ENCODE assay signal across 8 mouse cellular contexts in genomic region chr8:70838654-70839407, GRCm38 (mm10). TPM values are rescaled to one million over a fixed set of nuclear protein-coding genes. Genes with fewer than 3 reads are reported as not detected.
DNase-seq lines count a peak whose midpoint lies in the region; ATAC-seq and TF ChIP-seq lines count a peak whose summit lies in the region.

No protein-coding gene starts in this region.

- 2% methylated on average over 66 of the region's 66 CpGs for WGBS in heart, embryonic 13.5 days
- WGBS in liver, embryonic 13.5 days (ENCODE audit: insufficient replicate concordance), result 2% methylated on average over 66 of the region's 66 CpGs
- 2% methylated on average over 66 of the region's 66 CpGs for WGBS in olfactory bulb, adult 2 months

- peak overlapping the region; percentile 97 for H3K27ac ChIP-seq in testis, adult 2 months (ENCODE audit: control insufficient read depth, insufficient read depth, low read depth, low read length)
- H3K27ac ChIP-seq in heart, embryonic 13.5 days (replicated peaks), result peak overlapping the region; percentile 84
- H3K27ac ChIP-seq in liver, embryonic 13.5 days, result peak overlapping the region; percentile 99
- peak overlapping the region; percentile 86 for H3K27ac ChIP-seq in olfactory bulb, adult 2 months (ENCODE audit: insufficient read depth, low read depth, low read length)

- peak overlapping the region; percentile 94 for H3K4me2 ChIP-seq in heart, embryonic 13.5 days
- peak overlapping the region; percentile 92 for H3K4me2 ChIP-seq in liver, embryonic 13.5 days

- peak overlapping the region; percentile 96 for H3K4me3 ChIP-seq in testis, adult 2 months (ENCODE audit: control insufficient read depth, low read depth, low read length)
- H3K4me3 ChIP-seq in heart, embryonic 13.5 days, result peak overlapping the region; percentile 82
- H3K4me3 ChIP-seq in liver, embryonic 13.5 days (replicated peaks), result peak overlapping the region; percentile 89
- H3K4me3 ChIP-seq in olfactory bulb, adult 2 months (ENCODE audit: insufficient read depth, low read depth, low read length), result peak overlapping the region; percentile 69

- no peak for TF ChIP-seq POLR2A in testis, adult 2 months (IDR thresholded peaks at IDR 0.05; ENCODE audit: control insufficient read depth, low read depth, low read length)
- no peak for TF ChIP-seq POLR2A in olfactory bulb, adult 2 months (IDR thresholded peaks at IDR 0.05; ENCODE audit: insufficient read depth, low read depth, low read length)

- no peak for TF ChIP-seq CTCF in testis, adult 2 months (IDR thresholded peaks at IDR 0.05; ENCODE audit: control insufficient read depth, insufficient read depth, insufficient replicate concordance, low read depth, low read length)
- TF ChIP-seq CTCF in olfactory bulb, adult 2 months (IDR thresholded peaks at IDR 0.05; ENCODE audit: insufficient read depth, low read depth, low read length), result no peak

- ATAC-seq in cerebellum, adult (ENCODE audit: insufficient number of reproducible peaks, low FRiP score, low TSS enrichment), result peak; percentile 27; the same call in 1 of the 2 replicates
- no peak for ATAC-seq in heart, embryonic 13.5 days (ENCODE audit: extremely low read depth, insufficient number of reproducible peaks, low FRiP score, low TSS enrichment)
- peak; percentile 15 for ATAC-seq in liver, embryonic 13.5 days (ENCODE audit: low read depth)

- H3K9me3 ChIP-seq in heart, embryonic 13.5 days, result no peaks in the 10 kb centered on the region
- no peaks in the 10 kb centered on the region for H3K9me3 ChIP-seq in liver, embryonic 13.5 days (replicated peaks)

- H3K36me3 ChIP-seq in testis, adult 2 months (ENCODE audit: control insufficient read depth, insufficient read depth, low read length), result no peaks in the 10 kb centered on the region
- peaks cover 18% of the 10 kb centered on the region; the same call in 1 of the 2 replicates for H3K36me3 ChIP-seq in heart, embryonic 13.5 days
- peaks cover 35% of the 10 kb centered on the region for H3K36me3 ChIP-seq in liver, embryonic 13.5 days

- no peak for DNase-seq in cerebellum, postnatal 36 days
- no peak for DNase-seq in testis, postnatal 10 days (ENCODE audit: low spot score)
- DNase-seq in liver, embryonic 13.5 days, result no peak
- DNase-seq in spleen, adult 12 weeks (ENCODE audit: low spot score), result no peak

- peaks cover 17% of the 10 kb centered on the region for H3K4me1 ChIP-seq in testis, adult 2 months (ENCODE audit: control insufficient read depth, insufficient read depth, low read length)
- H3K4me1 ChIP-seq in heart, embryonic 13.5 days, result peaks cover 22% of the 10 kb centered on the region
- H3K4me1 ChIP-seq in liver, embryonic 13.5 days (replicated peaks), result peaks cover 87% of the 10 kb centered on the region
- peaks cover 6% of the 10 kb centered on the region for H3K4me1 ChIP-seq in olfactory bulb, adult 2 months (ENCODE audit: control insufficient read depth, insufficient read depth, low read length)

- H3K9ac ChIP-seq in heart, embryonic 13.5 days, result peak overlapping the region; percentile 89
- H3K9ac ChIP-seq in liver, embryonic 13.5 days, result peak overlapping the region; percentile 95

- H3K27me3 ChIP-seq in testis, adult 2 months (ENCODE audit: control insufficient read depth, insufficient read depth, low read length), result no peaks in the 10 kb centered on the region
- H3K27me3 ChIP-seq in heart, embryonic 13.5 days (replicated peaks), result peaks cover 24% of the 10 kb centered on the region
- no peaks in the 10 kb centered on the region for H3K27me3 ChIP-seq in liver, embryonic 13.5 days

RNA-seq across cellular contexts. Expression of gene Arrdc2, which starts 0.7 kb away (rescaled TPM):
- polyA plus RNA-seq in testis, adult 2 months (2012; rRNA removed), result 17.1 and 19.4 TPM in 2 replicates
- polyA plus RNA-seq in heart, embryonic 13.5 days (2015; fragmentation: Nextera tagmentation; extraction: Ambion mirVana), result 1.9 and 2.4 TPM in 2 replicates
- 11.7 and 12.6 TPM in 2 replicates for polyA plus RNA-seq in liver, embryonic 13.5 days (2015; fragmentation: Nextera tagmentation; extraction: Ambion mirVana)
- polyA plus RNA-seq in olfactory bulb, adult 2 months (2012; ENCODE audit: insufficient read depth, insufficient read length, low replicate concordance, missing spikeins), result not detected in 2 replicates

RNA-seq across cellular contexts. Expression of gene Kcnn1, which starts 24.2 kb away (rescaled TPM):
- 0.72 and 1.5 TPM in 2 replicates for polyA plus RNA-seq in testis, adult 2 months (2012; rRNA removed)
- 1.5 TPM in 2 replicates for polyA plus RNA-seq in heart, embryonic 13.5 days (2015; fragmentation: Nextera tagmentation; extraction: Ambion mirVana)
- polyA plus RNA-seq in liver, embryonic 13.5 days (2015; fragmentation: Nextera tagmentation; extraction: Ambion mirVana), result 0.29 and 0.44 TPM in 2 replicates
- polyA plus RNA-seq in olfactory bulb, adult 2 months (2012; ENCODE audit: insufficient read depth, insufficient read length, low replicate concordance, missing spikeins), result not detected in 2 replicates

RNA-seq across cellular contexts. Expression of gene Il12rb1, which starts 30.6 kb away (rescaled TPM):
- polyA plus RNA-seq in testis, adult 2 months (2012; rRNA removed), result 0.25 and 0.40 TPM in 2 replicates
- polyA plus RNA-seq in heart, embryonic 13.5 days (2015; fragmentation: Nextera tagmentation; extraction: Ambion mirVana), result not detected in 2 replicates
- 0.20 and 0.21 TPM in 2 replicates for polyA plus RNA-seq in liver, embryonic 13.5 days (2015; fragmentation: Nextera tagmentation; extraction: Ambion mirVana)
- not detected in 2 replicates for polyA plus RNA-seq in olfactory bulb, adult 2 months (2012; ENCODE audit: insufficient read depth, insufficient read length, low replicate concordance, missing spikeins)

RNA-seq across cellular contexts. Expression of gene Mast3, which starts 34.0 kb away (rescaled TPM):
- 11.0 and 13.1 TPM in 2 replicates for polyA plus RNA-seq in testis, adult 2 months (2012; rRNA removed)
- polyA plus RNA-seq in heart, embryonic 13.5 days (2015; fragmentation: Nextera tagmentation; extraction: Ambion mirVana), result 5.6 and 6.7 TPM in 2 replicates
- 4.9 and 6.2 TPM in 2 replicates for polyA plus RNA-seq in liver, embryonic 13.5 days (2015; fragmentation: Nextera tagmentation; extraction: Ambion mirVana)
- 57.2 TPM in 1 of 2 replicates, not detected in the other for polyA plus RNA-seq in olfactory bulb, adult 2 months (2012; ENCODE audit: insufficient read depth, insufficient read length, low replicate concordance, missing spikeins)

RNA-seq across cellular contexts. Expression of gene Ccdc124, which starts 34.9 kb away (rescaled TPM):
- 51.3 and 65.9 TPM in 2 replicates for polyA plus RNA-seq in testis, adult 2 months (2012; rRNA removed)
- polyA plus RNA-seq in heart, embryonic 13.5 days (2015; fragmentation: Nextera tagmentation; extraction: Ambion mirVana), result 88.5 and 89.0 TPM in 2 replicates
- 70.9 and 76.5 TPM in 2 replicates for polyA plus RNA-seq in liver, embryonic 13.5 days (2015; fragmentation: Nextera tagmentation; extraction: Ambion mirVana)
- not detected in 2 replicates for polyA plus RNA-seq in olfactory bulb, adult 2 months (2012; ENCODE audit: insufficient read depth, insufficient read length, low replicate concordance, missing spikeins)
